Mouse (Mus musculus) MEL-GATA-1-ER (cell line): ENCODE data around the gene Pkdcc.

Source experiments
- DNase-seq: peaks from one replicate; pipeline ENCODE4 v3.0.0-alpha.2; 2012; ENCODE audit warnings: low read depth; ENCODE audit errors: extremely low read depth

The Pkdcc gene

GRCm38 (mm10) chr17:83211196-83211595 lies 3.9 kb upstream of the Pkdcc start:
- no peak for DNase-seq

- no peak for DNase-seq
Measured at GRCm38 (mm10) chr17:83212422-83212821, 2.7 kb upstream of the Pkdcc start.

GRCm38 (mm10) chr17:83213228-83213915 lies 1.7 kb upstream of the Pkdcc start:
- DNase-seq: no peak

GRCm38 (mm10) chr17:83214161-83214592 lies 915 bp upstream of the Pkdcc start:
- DNase-seq: peak; percentile 8

GRCm38 (mm10) chr17:83215529-83216244 lies 595 bp downstream of the Pkdcc start:
- DNase-seq: no peak

GRCm38 (mm10) chr17:83216251-83216919 lies 1.3 kb downstream of the Pkdcc start:
- DNase-seq: no peak

GRCm38 (mm10) chr17:83218189-83218588 lies 3.1 kb downstream of the Pkdcc start:
- DNase-seq: no peak

- no peak for DNase-seq
Measured at GRCm38 (mm10) chr17:83218722-83219121, 3.6 kb downstream of the Pkdcc start.

- no peak for DNase-seq
Measured at GRCm38 (mm10) chr17:83219351-83220287, 4.5 kb downstream of the Pkdcc start.

- no peak for DNase-seq
Measured at GRCm38 (mm10) chr17:83220954-83221538, 6.0 kb downstream of the Pkdcc start.

- no peak for DNase-seq
Measured at GRCm38 (mm10) chr17:83221611-83222500, 6.8 kb downstream of the Pkdcc start.

- DNase-seq: no peak
Measured at GRCm38 (mm10) chr17:83222705-83223104, 7.6 kb downstream of the Pkdcc start.

- no peak for DNase-seq
Measured at GRCm38 (mm10) chr17:83224451-83224971, 9.4 kb downstream of the Pkdcc start.

- DNase-seq: no peak
Measured at GRCm38 (mm10) chr17:83226395-83226986, 11.4 kb downstream of the Pkdcc start.

GRCm38 (mm10) chr17:83231357-83231756 lies 16.3 kb downstream of the Pkdcc start:
- DNase-seq: no peak

GRCm38 (mm10) chr17:83235227-83235626 lies 20.1 kb downstream of the Pkdcc start:
- DNase-seq: no peak

- no peak for DNase-seq
Measured at GRCm38 (mm10) chr17:83236202-83236601, 21.1 kb downstream of the Pkdcc start.

GRCm38 (mm10) chr17:83238123-83239058 lies 23.3 kb downstream of the Pkdcc start:
- DNase-seq: no peak
